Mouse (Mus musculus) liver, embryonic 16.5 days (tissue): ENCODE data around the gene Creg1. TPM values are rescaled to one million over a fixed set of nuclear protein-coding genes. Genes with fewer than 3 reads are reported as not detected.

Experiments used
- ATAC-seq: fragments of 200-750 bp; cut with Nextera tagmentation; 2 replicates; pipeline ENCODE4 v1.8.0; 2017; ENCODE audit warnings: low read depth, mild to moderate bottlenecking, moderate number of reproducible peaks, moderate library complexity
- H3K27ac ChIP-seq: fragments of 300-500 bp; sonication (generic); 2 replicates; pipeline ENCODE4 v1.5.1; 2014; ENCODE audit warnings: mild to moderate bottlenecking, low read length
- H3K27me3 ChIP-seq: fragments of 300-500 bp; sonication (generic); 2 replicates; pipeline ENCODE4 v1.6.1; 2014; ENCODE audit warnings: low read depth, low read length, mixed read lengths; ENCODE audit not compliant: control insufficient read depth, insufficient read depth
- H3K36me3 ChIP-seq: fragments of 300-500 bp; sonication (generic); 2 replicates; pipeline ENCODE4 v1.6.1; 2014; ENCODE audit warnings: mild to moderate bottlenecking; ENCODE audit not compliant: control insufficient read depth, insufficient read depth
- H3K4me1 ChIP-seq: fragments of 300-500 bp; sonication (generic); 2 replicates; pipeline ENCODE4 v1.6.1; 2014; ENCODE audit warnings: low read depth, low read length, mixed read lengths; ENCODE audit not compliant: control insufficient read depth
- H3K4me2 ChIP-seq: fragments of 300-500 bp; sonication (generic); 2 replicates; pipeline ENCODE4 v1.6.1; 2014; ENCODE audit warnings: low read depth, low read length, mixed read lengths
- H3K4me3 ChIP-seq: fragments of 300-500 bp; sonication (generic); 2 replicates; pipeline ENCODE4 v1.5.1; 2014; ENCODE audit warnings: low read depth, mild to moderate bottlenecking, low read length
- H3K9ac ChIP-seq: fragments of 300-500 bp; sonication (generic); 2 replicates; pipeline ENCODE4 v1.6.1; 2014; ENCODE audit warnings: low read depth, low read length
- H3K9me3 ChIP-seq: fragments of 300-500 bp; sonication (generic); replicated peaks from 2 replicates; pipeline ENCODE4 v1.6.1; 2016; ENCODE audit warnings: low read length; ENCODE audit not compliant: control insufficient read depth
- WGBS: fragments of 180-500 bp; shearing (Covaris S2); extraction: QIAGEN DNeasy Blood & Tissue Kit; methylation state at CpG from one replicate; pipeline ENCODE4 v1.1.7; 2014; ENCODE audit not compliant: insufficient replicate concordance; 5-methylcytosine and 5-hydroxymethylcytosine counted together
- polyA plus RNA-seq: library from polyadenylated mRNA; unstranded; fragments of >200 nt; fragmentation: Nextera tagmentation; extraction: Ambion mirVana; gene quantifications from 2 replicates; pipeline ENCODE4 v1.2.1, GENCODE M21; 2015

The Creg1 gene
- polyA plus RNA-seq, 1 experiment from 2014 or later: 317 TPM

- Histone ChIP-seq H3K9me3 (no peaks in the 10 kb centered on the region), H3K36me3 (no peaks in the 10 kb centered on the region), H3K4me3 (no peak overlapping the region), H3K4me1 (no peaks in the 10 kb centered on the region), H3K9ac (no peak overlapping the region), H3K27me3 (no peaks in the 10 kb centered on the region), H3K27ac (no peak overlapping the region), H3K4me2 (no peak overlapping the region)
- 71% methylated on average over 1 of the region's 1 CpGs for WGBS
- no peak for ATAC-seq
Observed at GRCm38 (mm10) chr1:165726986-165727385, 36.6 kb upstream of the Creg1 start.

GRCm38 (mm10) chr1:165728057-165728639 lies 35.4 kb upstream of the Creg1 start:
- Histone ChIP-seq H3K4me3 (no peak overlapping the region), H3K4me1 (no peaks in the 10 kb centered on the region), H3K27ac (no peak overlapping the region), H3K9ac (no peak overlapping the region), H3K27me3 (no peaks in the 10 kb centered on the region), H3K9me3 (no peaks in the 10 kb centered on the region), H3K4me2 (no peak overlapping the region), H3K36me3 (no peaks in the 10 kb centered on the region)
- ATAC-seq: no peak
- WGBS: 70% methylated on average over 3 of the region's 3 CpGs

GRCm38 (mm10) chr1:165730129-165730528 lies 33.4 kb upstream of the Creg1 start:
- no peak for ATAC-seq
- Histone ChIP-seq H3K4me2 (no peak overlapping the region), H3K9me3 (no peaks in the 10 kb centered on the region), H3K4me1 (no peaks in the 10 kb centered on the region), H3K36me3 (no peaks in the 10 kb centered on the region), H3K27ac (no peak overlapping the region), H3K27me3 (no peaks in the 10 kb centered on the region), H3K9ac (no peak overlapping the region), H3K4me3 (no peak overlapping the region)
- WGBS: 6% methylated on average over 1 of the region's 1 CpGs

DNA sequence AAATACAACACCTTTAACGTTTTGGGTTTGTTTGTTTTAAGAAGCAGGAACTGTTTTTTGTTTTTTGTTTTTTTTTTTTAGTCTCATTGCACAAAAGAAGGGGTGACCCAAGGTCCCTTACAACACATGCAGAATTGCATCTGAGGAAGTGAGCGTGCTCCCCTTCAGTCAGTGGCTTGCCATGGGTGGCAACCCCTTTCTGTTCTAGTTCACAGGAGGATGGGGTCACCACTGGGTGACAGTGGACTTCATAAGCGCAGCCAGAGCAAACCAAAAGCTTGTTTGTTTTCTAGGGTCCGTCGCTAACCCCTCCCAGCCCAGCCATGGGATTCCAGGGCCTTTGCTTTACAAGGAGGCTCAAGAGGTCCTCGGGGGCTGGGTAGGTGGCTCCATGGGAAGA lies 32.0 kb upstream of the Creg1 start:
- Histone ChIP-seq H3K27ac (no peak overlapping the region), H3K4me1 (peaks cover 3% of the 10 kb centered on the region; the same call in 1 of the 2 replicates), H3K27me3 (no peaks in the 10 kb centered on the region), H3K4me3 (no peak overlapping the region), H3K36me3 (no peaks in the 10 kb centered on the region), H3K9ac (no peak overlapping the region), H3K9me3 (no peaks in the 10 kb centered on the region), H3K4me2 (no peak overlapping the region)
- ATAC-seq: no peak
- 60% methylated on average over 6 of the region's 6 CpGs for WGBS

- Histone ChIP-seq H3K36me3 (no peaks in the 10 kb centered on the region), H3K9ac (no peak overlapping the region), H3K4me3 (no peak overlapping the region), H3K4me1 (peaks cover 3% of the 10 kb centered on the region; the same call in 1 of the 2 replicates), H3K4me2 (no peak overlapping the region), H3K27ac (no peak overlapping the region), H3K27me3 (no peaks in the 10 kb centered on the region), H3K9me3 (no peaks in the 10 kb centered on the region)
- no peak for ATAC-seq
- 57% methylated on average over 2 of the region's 2 CpGs for WGBS
Observed at GRCm38 (mm10) chr1:165734840-165735239, 28.7 kb upstream of the Creg1 start.

DNA sequence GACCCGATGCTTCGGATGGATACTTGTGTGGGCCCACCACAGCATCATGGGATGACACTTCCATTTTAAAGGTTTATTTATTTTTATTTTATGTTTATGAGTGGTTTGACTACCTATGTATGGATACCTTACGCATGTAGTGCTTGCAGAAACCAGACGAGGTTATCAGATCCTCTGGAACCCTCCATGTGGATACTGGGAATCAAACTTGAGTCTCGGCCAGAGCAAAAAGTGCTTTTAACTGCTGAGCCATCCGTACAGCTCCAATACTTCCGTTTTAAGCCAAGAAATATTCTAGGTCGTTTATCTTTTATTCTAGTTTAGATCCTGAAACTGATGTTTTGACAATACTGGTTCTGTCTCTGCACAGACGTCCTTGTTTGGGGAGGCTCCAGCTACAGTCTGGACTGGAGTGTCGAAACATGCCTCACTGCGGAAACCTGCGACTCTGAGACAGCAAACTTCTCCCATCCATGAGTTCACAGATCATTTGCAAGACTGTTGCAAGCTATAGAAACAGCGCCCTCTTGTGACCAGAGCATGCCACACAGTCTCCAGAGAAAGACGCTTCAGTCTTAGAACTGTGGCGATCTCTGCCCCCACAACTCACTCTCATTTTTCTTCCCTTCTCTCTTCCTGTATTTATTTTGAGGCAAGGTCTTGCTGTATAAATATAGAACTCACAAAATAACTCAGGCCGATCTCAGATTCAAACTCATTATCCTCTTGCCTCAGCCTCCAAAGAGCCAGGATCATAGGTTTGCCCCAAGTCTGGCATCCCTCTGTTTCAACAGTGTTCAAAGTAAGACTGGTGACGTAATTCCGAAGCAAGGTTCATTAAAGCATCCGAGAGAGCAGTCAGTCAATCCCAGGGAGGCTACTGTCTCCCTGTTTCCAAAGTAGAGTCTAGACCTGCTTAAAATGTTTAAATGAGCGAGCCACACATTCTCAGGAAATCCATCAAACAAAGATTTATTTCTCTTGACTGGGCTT lies 27.4 kb upstream of the Creg1 start:
- H3K36me3 ChIP-seq: no peaks in the 10 kb centered on the region
- 24% methylated on average over 20 of the region's 20 CpGs for WGBS
- H3K27ac ChIP-seq: no peak overlapping the region
- no peaks in the 10 kb centered on the region for H3K9me3 ChIP-seq
- H3K4me2 ChIP-seq: peak overlapping the region; percentile 12; the same call in 1 of the 2 replicates
- no peak overlapping the region for H3K4me3 ChIP-seq
- peak; percentile 70 for ATAC-seq
- H3K4me1 ChIP-seq: peaks cover 3% of the 10 kb centered on the region; the same call in 1 of the 2 replicates
- H3K27me3 ChIP-seq: no peaks in the 10 kb centered on the region
- H3K9ac ChIP-seq: no peak overlapping the region

DNA sequence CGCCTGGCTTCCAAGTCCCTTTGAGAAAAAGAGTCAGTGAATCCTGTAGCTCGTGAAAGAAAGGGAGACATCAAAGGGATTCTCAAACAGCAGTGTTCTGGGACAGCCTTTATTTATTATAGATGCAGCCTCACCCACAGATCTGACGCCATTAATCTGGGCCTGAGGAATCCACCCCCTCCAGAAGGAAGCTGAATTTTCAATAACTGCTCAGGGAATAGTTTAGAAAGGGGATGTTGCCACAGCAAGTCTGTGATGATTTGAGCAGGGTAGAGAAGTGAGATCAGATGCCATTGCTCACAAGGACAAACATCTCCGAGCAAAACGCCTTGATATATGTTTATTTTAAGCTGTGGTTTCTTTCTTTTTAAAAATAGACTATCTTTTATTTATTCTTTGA lies 26.1 kb upstream of the Creg1 start:
- ATAC-seq: no peak
- no peak overlapping the region for H3K4me3 ChIP-seq
- peaks cover 3% of the 10 kb centered on the region; the same call in 1 of the 2 replicates for H3K4me1 ChIP-seq
- no peaks in the 10 kb centered on the region for H3K36me3 ChIP-seq
- no peak overlapping the region for H3K27ac ChIP-seq
- H3K9me3 ChIP-seq: no peaks in the 10 kb centered on the region
- no peak overlapping the region for H3K4me2 ChIP-seq
- no peaks in the 10 kb centered on the region for H3K27me3 ChIP-seq
- WGBS: 44% methylated on average over 5 of the region's 5 CpGs
- no peak overlapping the region for H3K9ac ChIP-seq

DNA sequence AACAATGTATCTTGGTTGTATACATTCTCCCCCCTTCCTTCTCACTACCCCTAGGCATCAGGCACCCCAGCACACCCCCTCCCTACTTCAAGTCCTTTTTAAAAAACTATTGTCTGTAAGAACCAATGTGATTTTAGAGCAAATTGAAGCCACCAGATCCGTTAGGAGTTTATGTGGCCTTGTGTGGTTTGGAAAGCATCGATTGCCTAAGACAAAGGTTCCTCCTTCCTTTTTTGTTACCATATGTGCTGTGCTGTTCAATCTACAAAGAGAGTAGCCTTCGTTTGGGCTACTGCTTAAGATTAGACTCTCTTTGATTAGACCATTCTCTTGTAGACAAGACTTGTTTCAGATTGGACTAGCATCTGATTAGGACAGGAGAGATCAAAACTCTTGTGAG lies 25.7 kb upstream of the Creg1 start:
- no peak overlapping the region for H3K4me2 ChIP-seq
- no peak overlapping the region for H3K27ac ChIP-seq
- no peaks in the 10 kb centered on the region for H3K9me3 ChIP-seq
- H3K9ac ChIP-seq: no peak overlapping the region
- H3K27me3 ChIP-seq: no peaks in the 10 kb centered on the region
- no peaks in the 10 kb centered on the region for H3K36me3 ChIP-seq
- 19% methylated on average over 3 of the region's 3 CpGs for whole genome bisulfite sequencing
- peaks cover 3% of the 10 kb centered on the region; the same call in 1 of the 2 replicates for H3K4me1 ChIP-seq
- no peak for ATAC-seq
- no peak overlapping the region for H3K4me3 ChIP-seq

DNA sequence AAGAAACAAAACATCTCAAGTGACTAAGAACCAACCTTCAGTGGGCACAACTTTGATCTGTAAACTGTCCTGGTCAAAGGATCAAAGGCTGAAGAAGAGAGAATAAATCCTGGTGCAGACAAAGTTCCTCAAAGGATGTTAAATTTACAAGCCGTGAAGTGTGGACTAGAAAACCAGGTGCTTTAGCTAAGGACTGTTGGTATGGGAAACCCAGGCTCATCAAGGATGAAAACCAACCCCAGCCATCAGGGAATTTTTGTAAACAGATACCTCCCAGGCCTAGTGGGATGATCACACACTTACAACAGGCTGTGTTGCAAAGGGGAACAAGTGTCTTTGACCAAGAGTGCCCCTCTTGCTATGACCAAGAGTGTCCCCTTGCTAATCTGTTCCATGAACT lies 24.6 kb upstream of the Creg1 start:
- no peaks in the 10 kb centered on the region for H3K36me3 ChIP-seq

More for the DNA sequence above, 24.6 kb upstream of the Creg1 start:
- H3K9ac ChIP-seq: no peak overlapping the region
- ATAC-seq: no peak
- no peak overlapping the region for H3K4me3 ChIP-seq
- WGBS: 53% methylated on average over 1 of the region's 1 CpGs
- no peak overlapping the region for H3K4me2 ChIP-seq
- H3K4me1 ChIP-seq: peaks cover 3% of the 10 kb centered on the region; the same call in 1 of the 2 replicates
- no peak overlapping the region for H3K27ac ChIP-seq
- no peaks in the 10 kb centered on the region for H3K27me3 ChIP-seq
- H3K9me3 ChIP-seq: no peaks in the 10 kb centered on the region
